Mouse (Mus musculus) bone marrow, adult 2 months (tissue): ENCODE measurements at regions not wholly inside any gene's neighbourhood (a gene's known extent, or its start where the extent isn't known, plus 50 kb on each side); places are given as distances from the start of the nearest gene placed in this dataset.

Experiments
- CTCF ChIP-seq: fragments of 200-500 bp; IDR thresholded peaks from 2 replicates; pipeline ENCODE4 v1.5.1; 2011; ENCODE audit warnings: low read length, control low read depth; ENCODE audit not compliant: control insufficient read depth, insufficient read depth
- POLR2A ChIP-seq: fragments of 200-500 bp; IDR thresholded peaks from 2 replicates; pipeline ENCODE4 v1.6.1; 2011; ENCODE audit warnings: low read depth, mild to moderate bottlenecking, control low read depth, low read length, borderline replicate concordance; ENCODE audit not compliant: control insufficient read depth

DNA sequence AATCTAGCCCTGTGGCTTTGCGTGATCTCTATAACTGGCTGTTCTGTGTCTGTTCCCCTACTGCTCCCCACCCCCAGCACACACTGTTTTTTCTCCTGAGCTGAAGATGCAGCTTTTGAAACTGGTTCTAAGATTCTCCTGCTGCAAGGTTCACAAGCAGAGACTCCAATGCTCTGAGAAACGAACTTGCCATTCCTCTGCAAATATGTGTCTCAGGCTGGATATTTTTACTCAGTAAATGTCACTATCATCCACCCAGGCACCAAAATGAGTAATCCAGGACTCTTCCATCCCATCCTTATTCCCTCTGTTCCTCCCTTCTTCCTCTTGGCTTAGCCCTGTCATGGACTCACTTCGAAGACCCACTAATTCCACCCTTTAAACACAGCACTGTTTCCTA lies 943.9 kb upstream of the Fam160b2 start:
- TF ChIP-seq POLR2A (no peak), CTCF (no peak)
